Mouse (Mus musculus) G1E (cell line): ENCODE data around the gene Cyp8b1. TPM values are rescaled to one million over a fixed set of nuclear protein-coding genes. Genes with fewer than 3 reads are reported as not detected.

Source experiments
- ATAC-seq: 2 replicates; pipeline ENCODE4 v1.8.0; 2016; ENCODE audit warnings: mild to moderate bottlenecking; ENCODE audit not compliant: insufficient number of reproducible peaks, poor library complexity, low FRiP score, severe bottlenecking; ENCODE audit errors: extremely low read depth
- DNase-seq: peaks from one replicate; pipeline ENCODE4 v3.0.0; 2012; ENCODE audit warnings: low spot score
- H3K27me3 ChIP-seq: 2 replicates; pipeline ENCODE4 v1.6.1; 2012; ENCODE audit warnings: mild to moderate bottlenecking, low read length, inconsistent platforms; ENCODE audit not compliant: insufficient read depth
- H3K36me3 ChIP-seq: replicated peaks from 2 replicates; pipeline ENCODE3; 2012; ENCODE audit warnings: mild to moderate bottlenecking, inconsistent platforms
- H3K4me1 ChIP-seq: 2 replicates; pipeline ENCODE4 v1.6.1; 2012; ENCODE audit warnings: low read depth, low read length, inconsistent platforms, mixed read lengths; ENCODE audit not compliant: insufficient read depth
- H3K4me3 ChIP-seq: 2 replicates; pipeline ENCODE4 v1.5.1; 2012; ENCODE audit warnings: low read depth, mild to moderate bottlenecking, inconsistent platforms, low read length, moderate library complexity, mixed read lengths
- H3K9me3 ChIP-seq: replicated peaks from 2 replicates; pipeline ENCODE4 v1.6.1; 2012; ENCODE audit warnings: inconsistent platforms
- CTCF ChIP-seq: IDR thresholded peaks from 2 replicates; pipeline ENCODE4 v1.5.1; 2012; ENCODE audit warnings: low read depth, low read length, inconsistent platforms, mixed read lengths
- GATA1 ChIP-seq: IDR thresholded peaks from 2 replicates; pipeline ENCODE4 v1.6.1; 2012; ENCODE audit warnings: borderline replicate concordance, low read length, inconsistent platforms, mixed read lengths
- GATA2 ChIP-seq: IDR thresholded peaks from 2 replicates; pipeline ENCODE4 v1.6.1; 2012; ENCODE audit warnings: low read depth, low read length, inconsistent platforms, borderline replicate concordance
- POLR2AphosphoS5 ChIP-seq: IDR thresholded peaks from 2 replicates; pipeline ENCODE4 v1.6.1; 2012; ENCODE audit warnings: low read depth, low read length, inconsistent platforms; ENCODE audit not compliant: insufficient replicate concordance
- TAL1 ChIP-seq: conservative IDR thresholded peaks from 2 replicates; pipeline ENCODE4 v1.6.1; 2012; ENCODE audit warnings: low read depth, low read length, inconsistent platforms, mixed read lengths
- polyA plus RNA-seq: library from polyadenylated mRNA; stranded (reverse); fragments of >175 nt; gene quantifications from 2 replicates; pipeline ENCODE4 v1.2.3, GENCODE M21; 2012
- total RNA-seq, 2 experiments: library from RNA; stranded (forward) in 1 of 2; stranded (reverse) in 1 of 2; fragments of 200-1000 nt in 1 of 2; fragments of >200 nt in 1 of 2; fragmentation: Nextera tagmentation in 1 of 2; gene quantifications; 2 replicates each; pipeline ENCODE4 v1.2.3; 2014 to 2017

The Cyp8b1 gene
- total and polyA plus RNA-seq, 3 experiments: not detected

- ATAC-seq (no peak), DNase-seq (no peak)
- Histone ChIP-seq H3K4me1 (no peaks in the 10 kb centered on the region), H3K9me3 (no peaks in the 10 kb centered on the region), H3K36me3 (no peaks in the 10 kb centered on the region), H3K4me3 (no peak overlapping the region), H3K27me3 (peaks cover 18% of the 10 kb centered on the region)
- TF ChIP-seq CTCF (no peak), POLR2AphosphoS5 (no peak), TAL1 (no peak), GATA1 (no peak), GATA2 (no peak)
Observed at GRCm38 (mm10) chr9:121890441-121890941, 25.6 kb downstream of the Cyp8b1 start.

- H3K9me3 ChIP-seq: no peaks in the 10 kb centered on the region
- H3K36me3 ChIP-seq: no peaks in the 10 kb centered on the region
- no peak overlapping the region for H3K4me3 ChIP-seq
- DNase-seq (no peak), ATAC-seq (no peak)
- H3K27me3 ChIP-seq: peaks cover 15% of the 10 kb centered on the region
- TF ChIP-seq TAL1 (no peak), POLR2AphosphoS5 (no peak), GATA1 (no peak), CTCF (no peak), GATA2 (no peak)
- H3K4me1 ChIP-seq: no peaks in the 10 kb centered on the region
Observed at GRCm38 (mm10) chr9:121889927-121890440, 26.1 kb downstream of the Cyp8b1 start.

- no peak for TF ChIP-seq GATA2
- no peak for TF ChIP-seq CTCF
- no peak for TF ChIP-seq POLR2AphosphoS5
- no peak for TF ChIP-seq TAL1
- TF ChIP-seq GATA1: no peak
- Histone ChIP-seq H3K36me3 (no peaks in the 10 kb centered on the region), H3K4me3 (peak overlapping the region; percentile 43; the same call in 1 of the 2 replicates), H3K27me3 (peaks cover 7% of the 10 kb centered on the region), H3K4me1 (peaks cover 14% of the 10 kb centered on the region), H3K9me3 (no peaks in the 10 kb centered on the region)
- ATAC-seq: no peak
- DNase-seq: no peak
Observed at GRCm38 (mm10) chr9:121882015-121882457, 34.1 kb downstream of the Cyp8b1 start.

- Histone ChIP-seq H3K4me3 (no peak overlapping the region), H3K9me3 (no peaks in the 10 kb centered on the region), H3K4me1 (peaks cover 14% of the 10 kb centered on the region), H3K36me3 (no peaks in the 10 kb centered on the region), H3K27me3 (peaks cover 13% of the 10 kb centered on the region)
- TF ChIP-seq GATA1 (no peak), POLR2AphosphoS5 (no peak), TAL1 (no peak), GATA2 (no peak), CTCF (no peak)
- ATAC-seq (no peak), DNase-seq (no peak)
Observed at GRCm38 (mm10) chr9:121881301-121881700, 34.8 kb downstream of the Cyp8b1 start.

GRCm38 (mm10) chr9:121880840-121881239 is 35.3 kb downstream of the Cyp8b1 start:
- no peak for ATAC-seq
- TF ChIP-seq CTCF (peak; percentile 53; the same call in 1 of the 2 replicates), TAL1 (no peak)
- DNase-seq: peak; percentile 22
- peaks cover 14% of the 10 kb centered on the region for H3K4me1 ChIP-seq
- H3K27me3 ChIP-seq: peaks cover 13% of the 10 kb centered on the region
- no peaks in the 10 kb centered on the region for H3K36me3 ChIP-seq
- H3K9me3 ChIP-seq: no peaks in the 10 kb centered on the region
- H3K4me3 ChIP-seq: no peak overlapping the region

- Histone ChIP-seq H3K4me1 (peaks cover 12% of the 10 kb centered on the region), H3K36me3 (no peaks in the 10 kb centered on the region), H3K4me3 (no peak overlapping the region), H3K27me3 (peaks cover 13% of the 10 kb centered on the region), H3K9me3 (no peaks in the 10 kb centered on the region)
- no peak for TF ChIP-seq GATA1
- TF ChIP-seq CTCF: peak; percentile 82; the same call in 1 of the 2 replicates
- peak; percentile 32 for DNase-seq
- no peak; the same call in 1 of the 2 replicates for ATAC-seq
Observed at GRCm38 (mm10) chr9:121877052-121877740, 38.9 kb downstream of the Cyp8b1 start.
